Mouse (Mus musculus) telencephalon, adult 2 months (tissue): Measurements from ENCODE around the gene Sapcd1.
"Not testable (repeated sequence)": the region's sequence is repeated elsewhere in the genome, so short reads cannot be mapped to it uniquely, and the experiment has no call there.

Source experiments
- DNase-seq: peaks from one replicate; pipeline ENCODE4 v3.0.0-alpha.2; 2011; ENCODE audit warnings: low read depth, low spot score

Sapcd1 gene

DNA sequence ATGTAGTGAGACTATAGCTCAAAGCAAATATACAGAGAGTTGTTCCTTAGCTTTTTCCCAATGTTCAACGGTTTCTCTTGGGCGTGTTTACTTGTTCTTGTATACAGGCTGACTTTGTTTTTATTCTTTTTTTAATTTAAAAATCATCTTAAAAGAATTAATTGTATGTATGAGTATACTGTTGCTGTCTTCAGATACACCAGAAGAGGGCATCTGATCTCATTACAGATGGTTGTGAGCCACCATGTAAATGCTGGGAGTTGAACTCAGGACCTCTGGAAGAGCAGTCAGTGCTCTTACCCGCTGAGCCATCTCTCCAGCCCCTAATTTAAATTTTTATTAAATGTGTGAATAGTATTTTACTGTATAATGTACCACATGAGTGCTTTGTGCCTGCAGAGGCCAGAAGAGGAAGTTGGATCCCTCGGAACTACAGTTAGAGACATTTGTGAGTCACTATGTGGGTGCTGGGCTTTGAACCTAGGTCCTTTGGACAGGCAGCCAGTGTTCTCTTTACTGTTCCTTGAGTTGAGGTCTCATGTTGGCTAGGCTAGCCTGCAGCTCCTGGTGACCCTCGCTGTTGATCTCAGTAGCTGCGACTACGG, 20.3 kb downstream of the Sapcd1 start:
- no peak for DNase-seq

DNA sequence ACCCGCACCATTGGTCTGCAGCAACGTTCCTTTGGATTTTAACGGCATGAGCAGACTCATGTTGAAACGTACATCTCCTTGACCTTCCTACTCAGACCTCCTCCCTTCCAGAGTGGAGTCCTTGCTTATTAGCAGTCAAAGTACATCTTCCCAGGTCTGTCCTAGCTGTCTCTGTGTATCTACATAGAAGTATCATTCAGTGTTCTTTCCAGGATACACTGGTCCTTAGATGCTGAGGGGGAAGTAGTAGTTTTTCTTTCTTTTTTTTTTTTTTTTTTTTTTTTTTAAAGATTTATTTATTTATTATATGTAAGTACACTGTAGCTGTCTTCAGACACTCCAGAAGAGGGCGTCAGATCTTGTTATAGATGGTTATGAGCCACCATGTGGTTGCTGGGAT, 21.9 kb downstream of the Sapcd1 start:
- not testable (repeated sequence) for DNase-seq

DNA sequence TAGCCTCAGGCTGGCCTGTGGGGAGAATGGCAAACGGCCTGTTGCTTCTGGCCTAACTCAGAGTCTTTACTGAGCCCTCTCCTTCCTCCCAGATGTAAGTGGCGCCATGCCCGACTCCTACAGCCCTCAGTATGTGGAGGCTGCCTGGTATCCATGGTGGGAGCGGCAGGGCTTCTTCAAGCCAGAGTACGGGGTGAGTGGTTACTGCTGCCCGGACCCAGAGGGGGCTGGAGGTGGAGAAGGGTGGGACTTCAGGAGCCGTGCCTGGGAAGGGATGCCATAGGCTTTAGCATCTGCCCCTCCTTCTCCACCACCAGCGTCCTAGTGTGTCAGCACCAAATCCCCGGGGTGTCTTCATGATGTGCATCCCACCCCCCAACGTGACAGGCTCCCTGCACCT, 22.7 kb downstream of the Sapcd1 start:
- DNase-seq = no peak

DNA sequence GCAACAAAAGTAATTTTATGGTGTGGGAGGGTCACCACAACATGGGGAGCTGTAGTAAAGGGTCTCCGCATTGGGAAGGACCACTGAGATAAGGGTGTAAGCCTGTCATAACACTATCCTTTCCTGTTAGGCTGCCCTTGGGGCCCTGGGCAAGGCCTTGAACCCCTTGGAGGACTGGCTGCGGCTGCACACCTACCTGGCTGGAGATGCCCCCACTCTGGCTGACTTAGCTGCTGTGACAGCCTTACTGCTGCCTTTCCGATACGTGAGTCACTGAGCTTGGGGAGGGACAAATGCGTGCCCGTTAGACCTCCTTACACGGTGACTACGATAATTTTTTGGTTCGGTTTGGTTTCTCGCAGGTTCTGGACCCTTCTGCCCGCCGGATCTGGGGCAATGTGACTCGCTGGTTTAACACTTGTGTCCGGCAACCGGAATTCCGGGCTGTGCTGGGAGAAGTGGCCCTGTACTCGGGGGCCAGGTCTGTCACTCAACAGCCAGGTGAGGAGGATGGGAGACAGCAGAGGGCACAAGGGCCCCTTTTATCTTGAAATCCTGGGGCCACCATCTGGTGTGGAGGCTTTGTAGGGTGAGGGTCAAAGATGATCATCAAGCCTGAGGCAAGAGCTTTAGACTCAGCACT, 23.6 kb downstream of the Sapcd1 start:
- no peak for DNase-seq

DNA sequence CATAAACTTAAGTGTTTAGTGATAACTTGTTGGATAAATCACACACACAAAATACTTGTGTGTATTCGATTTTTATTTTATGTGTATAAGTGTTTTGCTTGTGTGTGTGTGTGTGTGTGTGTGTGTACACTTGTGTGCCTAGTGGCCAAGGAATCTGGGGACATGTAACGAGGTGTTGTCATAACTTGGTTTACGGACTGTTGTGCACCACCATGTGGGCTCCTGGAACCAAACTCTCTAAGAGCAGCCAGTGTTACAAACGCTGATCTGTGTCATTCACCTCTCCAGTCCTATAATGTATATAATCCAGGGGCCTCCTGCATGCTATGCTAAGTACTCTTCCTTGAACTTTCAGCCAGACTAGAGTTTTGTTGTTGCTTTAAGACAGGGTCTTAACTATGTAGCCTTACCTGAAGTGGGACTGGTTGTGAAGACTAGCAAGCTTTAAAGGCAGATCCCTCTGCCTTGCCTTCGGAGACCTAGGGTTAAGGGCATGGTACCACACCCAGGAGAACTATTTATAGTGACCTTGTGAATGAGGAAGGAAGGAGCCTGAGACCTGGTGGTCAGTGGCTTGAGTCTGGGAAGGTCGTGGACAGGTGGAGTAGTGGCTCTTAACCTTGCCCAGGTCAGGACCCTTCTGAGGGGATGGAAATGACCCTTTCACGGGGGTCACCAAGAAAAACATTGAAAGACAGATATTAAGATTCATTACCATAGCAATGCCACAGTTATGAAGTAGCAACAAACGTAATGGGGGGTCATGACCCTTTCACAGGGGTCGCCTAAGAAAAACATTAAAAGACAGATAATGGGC, 24.6 kb downstream of the Sapcd1 start:
- no peak for DNase-seq

DNA sequence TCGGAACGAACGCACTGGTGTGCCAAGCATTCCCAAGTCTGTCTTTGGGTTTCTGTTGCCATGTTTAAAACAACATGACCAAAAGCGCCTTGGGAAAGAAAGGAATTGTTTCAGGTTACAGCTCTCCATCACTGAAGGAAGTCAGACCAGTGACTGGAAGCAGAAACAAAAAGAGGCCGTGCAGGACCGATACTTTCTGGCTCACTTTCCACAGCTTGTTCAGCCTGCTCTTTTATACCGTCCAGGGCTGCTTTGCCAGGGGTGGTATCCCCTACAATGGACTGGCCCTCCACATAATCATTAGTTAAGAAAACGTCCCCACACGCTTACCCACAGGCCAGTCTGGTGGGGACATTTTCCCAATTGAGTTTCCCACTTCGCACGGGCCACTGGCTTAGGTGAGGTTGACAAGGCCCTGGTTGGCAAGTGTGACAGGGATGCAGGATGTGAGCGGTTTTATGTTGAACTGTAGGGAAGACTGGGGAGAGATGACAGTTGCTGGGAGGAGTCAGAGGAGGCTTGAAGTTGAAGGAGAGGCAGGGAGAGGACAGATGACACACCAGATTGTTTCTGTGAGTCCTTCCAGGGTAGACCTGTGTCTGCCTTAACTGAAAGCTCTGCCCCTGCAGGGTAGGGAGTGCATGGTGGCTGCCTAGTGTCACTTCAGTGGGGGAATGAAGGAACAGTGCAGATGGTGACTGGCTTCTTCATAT, 25.5 kb downstream of the Sapcd1 start:
- no peak for DNase-seq

DNA sequence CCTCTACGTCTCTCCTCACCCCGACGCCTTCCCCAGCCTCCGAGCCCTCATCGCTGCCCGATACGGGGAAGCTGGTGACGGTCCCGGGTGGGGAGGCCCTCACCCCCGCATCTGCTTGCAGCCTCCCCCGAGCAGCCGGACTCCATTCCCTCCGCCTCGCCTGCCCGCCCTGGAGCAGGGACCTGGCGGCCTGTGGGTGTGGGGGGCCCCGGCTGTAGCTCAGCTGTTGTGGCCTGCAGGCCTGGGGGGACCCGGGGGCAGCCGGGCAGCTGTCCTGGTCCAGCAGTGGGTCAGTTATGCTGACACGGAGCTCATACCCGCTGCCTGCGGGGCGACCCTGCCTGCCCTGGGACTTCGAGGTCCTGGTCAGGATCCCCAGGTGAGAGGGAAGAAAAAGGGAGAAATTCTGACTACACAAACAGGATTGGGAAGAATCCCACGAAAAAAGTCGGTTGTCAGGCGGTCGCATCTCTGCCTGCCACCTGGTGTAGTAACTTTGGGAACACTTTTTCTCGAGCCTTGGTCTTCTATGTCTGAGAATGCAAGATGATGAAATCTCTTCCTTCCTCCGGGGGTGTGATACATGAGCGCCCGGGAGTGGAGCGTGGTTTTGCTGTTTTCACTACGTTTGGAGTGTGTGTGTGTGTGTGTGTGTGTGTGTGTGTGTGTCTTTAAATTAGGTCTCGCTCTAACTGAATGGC, 26.2 kb downstream of the Sapcd1 start:
- DNase-seq = no peak

DNA sequence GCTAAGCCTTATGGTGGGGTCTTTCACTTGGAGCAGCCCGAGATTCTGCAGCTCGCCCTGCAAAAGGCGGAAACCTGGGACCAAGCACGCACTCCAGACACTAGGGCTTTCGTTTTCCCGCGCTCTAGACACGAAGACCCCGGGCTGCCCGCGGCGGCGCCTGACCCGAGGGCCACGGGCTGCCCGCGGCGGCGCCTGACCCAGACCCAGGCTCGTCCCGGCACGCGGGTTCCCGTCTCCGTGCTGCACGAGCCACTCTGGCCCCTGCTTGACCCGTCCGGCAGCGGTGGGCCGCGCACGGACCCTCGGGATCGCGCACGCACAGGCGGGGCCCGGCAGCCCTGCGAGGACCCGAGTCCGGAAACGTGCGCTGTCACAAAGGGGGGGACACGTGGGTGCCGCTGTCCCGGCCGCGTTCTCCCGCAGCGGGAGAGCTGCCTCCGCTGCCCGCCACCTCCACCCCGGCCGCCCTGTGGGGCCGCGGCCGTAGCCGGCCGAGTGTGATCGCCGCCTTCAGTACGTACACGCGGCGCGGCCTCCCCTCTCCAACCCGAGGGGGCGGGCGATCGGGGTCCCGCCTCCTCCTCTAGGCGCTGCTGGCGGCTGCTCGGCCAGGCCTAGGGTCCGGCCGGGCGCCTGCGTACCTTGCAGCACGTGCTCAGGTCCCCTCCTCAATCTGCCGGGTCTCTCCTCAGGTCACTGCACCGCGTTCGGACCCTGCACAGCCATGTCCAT, 26.9 kb downstream of the Sapcd1 start, which contains the start of gene Vars:
Gene Vars, plus strand, starts transcription at position 271 of the 735 bp plus-strand sequence.
- no peak for DNase-seq

DNA sequence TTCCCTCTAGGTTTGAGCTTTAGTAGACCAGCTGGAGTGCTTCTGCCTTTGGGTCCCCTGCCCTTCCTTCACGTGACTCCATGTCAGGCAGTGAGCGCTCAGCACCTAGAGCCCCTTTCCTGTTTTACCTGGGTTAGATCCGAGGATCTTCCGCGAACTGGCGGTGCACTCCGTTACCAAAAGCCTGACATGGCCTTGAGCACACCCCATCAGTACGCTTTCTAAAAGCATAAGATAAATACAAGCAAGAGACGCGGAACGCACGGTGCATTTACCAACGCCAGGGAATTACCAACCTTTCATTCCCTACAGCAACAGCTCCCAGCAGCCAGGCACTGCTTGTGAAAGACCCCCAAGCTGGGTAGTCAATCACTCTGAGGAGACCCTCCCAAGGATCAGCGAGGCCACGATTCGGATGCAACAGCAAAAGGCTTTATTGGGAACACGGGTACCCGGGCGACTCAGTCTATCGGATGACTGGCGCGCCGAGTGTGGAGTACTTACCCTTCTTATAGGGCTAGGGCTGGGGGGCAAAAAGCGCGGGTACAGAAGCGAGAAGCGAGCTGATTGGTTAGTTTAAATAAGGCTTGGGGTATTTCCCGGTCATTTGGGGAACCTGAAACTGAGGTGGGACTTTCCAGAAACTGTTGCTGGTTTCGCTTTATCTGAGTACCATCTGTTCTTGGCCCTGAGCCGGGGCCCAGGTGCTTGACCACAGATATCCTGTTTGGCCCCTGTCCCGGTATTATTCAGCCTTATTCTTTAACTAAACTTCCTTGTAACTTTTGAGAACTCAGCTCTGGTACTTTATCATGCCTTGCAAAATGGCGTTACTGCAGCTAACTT, 27.7 kb downstream of the Sapcd1 start:
- not testable (repeated sequence) for DNase-seq

DNA sequence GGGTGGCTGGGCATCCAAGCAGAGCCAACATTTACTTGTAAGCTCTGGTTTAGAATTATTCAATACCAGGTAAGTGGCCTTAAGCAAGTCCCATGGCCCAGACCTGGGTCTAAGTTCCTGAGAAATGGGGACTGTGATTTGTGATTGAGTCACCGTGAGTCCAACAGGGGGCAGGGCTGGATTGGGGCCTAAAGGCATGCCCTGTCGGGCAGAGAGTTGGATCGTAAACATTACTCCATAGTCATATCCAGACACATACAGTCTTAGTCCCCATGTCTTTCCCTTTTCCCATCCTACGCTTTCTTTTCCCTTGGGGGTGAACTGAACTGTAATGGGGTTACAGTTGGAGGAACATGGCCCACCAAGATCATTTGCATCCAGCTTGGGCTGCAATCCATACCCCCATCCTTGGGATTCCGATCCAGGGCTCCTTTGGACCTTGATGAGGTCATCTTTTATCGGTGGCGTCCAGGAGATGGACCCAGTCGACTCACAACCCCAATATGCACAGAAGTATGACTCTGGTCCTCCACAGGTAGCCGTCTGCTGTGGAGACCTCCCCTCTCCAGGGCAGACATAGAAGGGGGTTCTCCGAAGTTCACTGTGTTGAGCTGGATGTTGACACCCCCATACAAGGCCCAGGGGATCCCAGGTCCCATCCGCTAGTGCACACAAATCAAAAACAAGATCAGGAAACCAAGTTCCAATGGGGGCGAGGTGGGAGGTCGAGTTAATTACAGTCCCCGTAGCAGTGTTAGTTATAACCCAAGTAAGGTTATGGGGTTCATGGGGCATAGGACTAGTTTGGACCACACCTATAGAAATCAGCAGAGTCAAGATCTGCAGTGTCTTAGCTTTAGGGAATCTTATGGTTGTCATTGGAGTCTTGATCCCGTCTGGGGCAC, 29.0 kb downstream of the Sapcd1 start:
- no peak for DNase-seq

DNA sequence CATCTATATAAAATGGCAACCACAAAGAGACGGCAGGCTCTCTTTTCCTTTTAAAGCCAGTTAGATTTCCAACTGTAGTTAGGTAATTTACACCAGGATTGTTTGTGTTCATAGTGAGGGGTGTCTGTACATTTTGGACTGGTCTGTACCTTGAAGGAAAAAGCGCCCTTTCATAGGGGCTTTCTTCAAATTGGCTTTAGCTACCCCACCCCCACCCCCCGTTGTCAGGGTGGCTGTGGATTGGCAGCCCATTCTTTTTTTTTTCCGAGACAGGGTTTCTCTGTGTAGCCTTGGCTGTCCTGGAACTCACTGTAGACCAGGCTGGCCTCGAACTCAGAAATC, 30.7 kb downstream of the Sapcd1 start:
- no peak for DNase-seq

DNA sequence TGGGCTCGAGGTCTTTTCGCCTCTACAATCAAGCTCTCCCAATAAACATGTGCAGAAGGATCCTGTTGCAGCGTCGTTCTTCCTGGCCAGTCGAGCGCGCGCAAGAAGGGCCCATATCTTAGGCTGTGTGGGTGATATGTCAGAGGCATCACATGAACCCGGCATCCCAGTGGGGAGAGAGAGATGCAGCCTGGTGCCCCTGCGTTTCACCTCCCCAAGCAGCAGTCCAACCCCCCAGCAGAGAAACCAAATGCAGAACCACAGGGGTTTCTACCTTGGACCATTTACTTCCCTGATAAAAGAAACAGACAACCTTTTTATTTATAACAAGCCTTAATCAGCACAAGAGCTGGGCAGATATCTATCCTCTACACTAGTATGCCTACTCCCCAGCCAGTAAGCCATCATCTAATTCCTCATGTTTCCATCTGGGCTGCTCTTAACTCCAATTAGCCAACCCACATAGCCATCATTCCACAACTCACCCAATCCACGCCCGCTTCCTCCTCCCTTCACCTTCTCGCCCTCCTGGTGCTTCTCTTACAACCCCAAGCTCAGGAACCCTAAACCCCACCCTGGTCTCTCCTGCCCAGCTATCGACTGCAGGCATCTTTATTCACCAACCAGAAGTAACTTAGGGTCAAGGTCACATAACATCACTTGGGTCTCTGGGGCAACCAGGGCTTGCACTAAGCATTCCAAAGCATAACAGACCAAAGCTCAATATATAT, 31.2 kb downstream of the Sapcd1 start:
- DNase-seq = no peak

DNA sequence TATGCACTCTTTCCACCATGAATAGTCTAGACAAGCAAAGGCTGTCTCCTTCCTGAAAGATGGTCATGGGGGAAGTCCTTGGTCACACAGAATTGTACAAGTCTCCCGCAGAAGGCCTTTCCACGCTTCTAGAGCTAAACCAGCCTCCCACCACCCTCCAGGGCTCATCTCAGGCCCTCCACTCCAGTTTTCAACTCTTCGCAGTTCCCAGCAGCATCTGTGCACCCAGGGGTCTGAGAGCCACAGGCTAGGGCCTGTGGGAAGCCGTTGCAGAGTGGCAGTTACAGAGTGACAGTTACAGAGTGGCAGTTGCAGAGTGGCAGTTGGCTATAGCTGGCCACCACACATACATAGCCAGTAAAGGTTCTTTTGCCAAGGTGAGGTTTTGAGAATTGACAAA, 31.9 kb downstream of the Sapcd1 start:
- DNase-seq = not testable (repeated sequence)

DNA sequence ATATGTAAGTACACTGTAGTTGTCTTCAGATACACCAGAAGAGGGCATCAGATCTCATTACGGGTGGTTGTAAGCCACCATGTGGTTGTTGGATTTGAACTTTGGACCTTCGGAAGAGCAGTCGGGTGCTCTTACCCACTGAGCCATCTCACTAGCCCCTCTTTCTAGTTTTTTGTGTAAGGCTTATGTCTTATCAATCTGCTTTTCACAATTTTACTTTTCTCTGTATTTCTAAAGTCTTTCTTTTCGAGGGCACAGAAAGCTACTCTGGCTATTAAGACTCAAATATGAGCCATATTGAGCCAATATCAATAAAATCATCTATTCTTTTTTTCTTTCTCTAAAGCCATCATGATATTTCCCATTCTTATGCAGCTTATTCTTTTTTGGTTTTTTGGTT, 32.6 kb downstream of the Sapcd1 start:
- not testable (repeated sequence) for DNase-seq

DNA sequence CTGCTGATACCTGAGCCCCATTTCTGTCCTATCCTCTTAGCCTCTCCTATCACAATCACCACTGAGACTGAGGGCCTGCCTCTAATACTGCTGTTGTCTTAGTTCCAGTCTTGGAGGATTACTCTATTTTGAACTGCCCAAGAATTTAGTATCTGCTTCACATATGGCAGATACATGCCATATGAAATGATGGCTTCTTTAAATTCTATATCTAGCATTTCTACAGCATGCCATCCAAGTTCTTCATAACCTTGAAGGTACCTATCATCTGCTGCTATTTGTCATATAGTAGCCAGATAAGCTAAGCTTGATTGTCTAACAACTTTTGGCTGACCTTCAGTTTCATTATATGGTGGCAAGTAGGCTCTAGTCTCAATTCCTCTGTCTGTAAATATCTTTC, 33.1 kb downstream of the Sapcd1 start:
- DNase-seq = no peak

DNA sequence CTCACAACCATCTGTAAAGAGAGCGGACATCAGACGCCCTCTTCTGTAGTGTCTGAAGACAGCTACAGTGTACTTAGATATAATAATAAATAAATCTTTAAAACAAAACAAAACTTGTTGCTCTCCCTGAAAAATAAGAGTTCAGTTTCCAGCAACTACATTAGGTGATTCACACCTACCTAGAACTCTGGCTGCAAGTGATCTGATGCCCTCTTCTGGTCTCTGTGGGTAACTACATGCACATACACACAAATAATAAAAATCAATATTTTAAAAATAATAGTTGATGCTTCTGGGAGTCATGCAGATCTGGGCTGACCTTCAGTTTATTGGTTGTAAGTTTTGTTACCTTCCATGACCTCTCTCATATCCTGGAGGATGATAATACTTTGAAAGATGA, 43.6 kb downstream of the Sapcd1 start:
- no peak for DNase-seq

DNA sequence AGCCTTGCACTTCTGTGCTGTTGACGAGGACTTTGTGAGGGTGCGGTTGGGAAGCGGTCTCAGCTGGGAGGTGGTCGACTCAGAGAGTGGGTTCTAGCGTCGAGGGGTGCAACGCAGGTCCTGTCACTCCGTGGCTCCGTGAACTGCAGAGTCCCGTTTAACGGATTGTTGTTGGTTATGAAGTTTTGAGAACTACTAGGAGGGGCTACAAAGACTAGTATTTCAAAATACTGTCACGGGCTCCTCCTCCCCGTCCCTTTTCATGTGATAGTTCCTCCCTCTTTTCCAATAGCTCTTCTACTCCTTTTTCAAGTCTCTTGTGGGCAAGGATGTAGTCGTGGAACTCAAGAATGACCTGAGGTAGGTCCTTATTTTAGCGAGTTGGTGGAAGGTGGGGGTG, 45.5 kb downstream of the Sapcd1 start:
- no peak for DNase-seq

DNA sequence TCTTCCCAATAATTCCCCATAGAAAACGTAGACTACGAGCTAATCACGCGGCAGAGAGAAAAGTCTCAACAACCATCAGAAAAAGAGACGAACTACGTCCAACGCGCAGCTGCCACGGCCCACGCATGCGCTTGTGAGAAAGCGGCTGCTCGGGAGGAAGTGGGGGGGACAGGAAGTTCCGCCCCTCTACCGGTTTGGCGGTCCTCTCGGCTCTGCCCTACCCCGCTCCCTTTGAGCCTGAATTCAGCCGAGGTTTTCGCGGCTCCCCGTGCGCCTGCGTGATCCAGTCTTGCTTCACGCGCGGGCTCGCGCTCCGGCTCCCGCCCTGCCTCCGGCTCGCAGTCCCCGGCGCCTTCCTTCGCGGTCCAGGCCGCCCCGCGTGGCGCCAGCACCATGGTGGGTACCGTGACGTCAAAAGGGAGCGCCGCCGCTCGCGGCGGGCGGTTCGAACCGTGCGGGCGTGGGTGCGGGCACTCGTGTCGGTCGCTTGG, 46.1 kb downstream of the Sapcd1 start, which contains the start of gene Lsm2:
Gene Lsm2, plus strand, starts transcription at position 173 of the 491 bp plus-strand sequence.
- DNase-seq = peak; percentile 93
